Mouse (Mus musculus) thymus, postnatal 0 days (tissue): ENCODE results near the gene Ccdc28a. TPM values are rescaled to one million over a fixed set of nuclear protein-coding genes. Genes with fewer than 3 reads are reported as not detected.

Experiments
- DNase-seq: peaks from one replicate; pipeline ENCODE4 v3.0.0-alpha.2; 2015; ENCODE audit warnings: low spot score
- polyA plus RNA-seq: library from polyadenylated mRNA; unstranded; fragments of >200 nt; fragmentation: Nextera tagmentation; extraction: Ambion mirVana; gene quantifications from 2 replicates; pipeline ENCODE4 v1.2.1, GENCODE M21; 2015

Ccdc28a gene
- polyA plus RNA-seq, 1 experiment from 2014 or later, result 29.2 TPM

DNA sequence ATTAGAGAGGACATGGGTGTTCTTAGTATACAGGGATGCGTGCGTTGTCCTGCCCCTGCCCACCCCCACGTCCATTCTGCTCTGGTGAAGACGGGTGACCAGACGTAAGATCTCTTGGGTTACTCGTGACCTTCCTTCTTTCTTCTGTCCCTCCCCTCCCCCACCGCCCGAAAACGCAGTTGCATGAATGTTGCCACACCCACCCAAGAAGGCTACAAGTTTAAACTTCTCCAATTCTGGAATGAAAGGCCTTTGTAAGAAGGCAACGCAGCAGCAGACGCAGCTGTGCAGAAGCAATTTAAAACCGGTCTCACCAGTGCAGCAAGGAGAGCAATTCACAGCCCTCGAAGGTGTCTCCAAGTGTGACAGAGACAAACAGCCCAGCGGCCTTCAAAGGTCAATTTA, 40.1 kb downstream of the Ccdc28a start:
- no peak for DNase-seq

- no peak for DNase-seq
Measured at GRCm38 (mm10) chr10:18194156-18194555, 40.6 kb downstream of the Ccdc28a start.

DNA sequence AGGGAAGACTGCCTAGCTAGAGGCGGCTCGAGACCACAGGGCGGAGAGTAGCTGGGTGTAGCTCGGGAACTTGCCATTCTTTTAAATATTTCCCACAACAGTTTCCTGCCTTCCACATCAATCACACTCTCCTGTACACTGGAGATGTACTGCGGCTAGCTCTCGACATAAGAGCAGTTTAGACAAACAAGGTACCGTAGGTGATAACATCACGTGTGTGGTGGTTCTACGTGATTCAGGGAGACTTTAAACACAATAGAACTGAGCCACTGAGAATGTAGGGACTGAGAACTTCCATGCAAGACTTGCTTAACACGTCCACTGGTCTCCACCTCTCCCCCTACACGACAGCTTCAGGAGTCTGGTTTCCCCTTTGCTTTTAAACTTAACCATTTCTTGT, 41.6 kb downstream of the Ccdc28a start:
- peak; percentile 18 for DNase-seq

GRCm38 (mm10) chr10:18191706-18192105, 43.1 kb downstream of the Ccdc28a start:
- peak; percentile 16 for DNase-seq

GRCm38 (mm10) chr10:18189498-18189897, 45.3 kb downstream of the Ccdc28a start:
- no peak for DNase-seq

DNA sequence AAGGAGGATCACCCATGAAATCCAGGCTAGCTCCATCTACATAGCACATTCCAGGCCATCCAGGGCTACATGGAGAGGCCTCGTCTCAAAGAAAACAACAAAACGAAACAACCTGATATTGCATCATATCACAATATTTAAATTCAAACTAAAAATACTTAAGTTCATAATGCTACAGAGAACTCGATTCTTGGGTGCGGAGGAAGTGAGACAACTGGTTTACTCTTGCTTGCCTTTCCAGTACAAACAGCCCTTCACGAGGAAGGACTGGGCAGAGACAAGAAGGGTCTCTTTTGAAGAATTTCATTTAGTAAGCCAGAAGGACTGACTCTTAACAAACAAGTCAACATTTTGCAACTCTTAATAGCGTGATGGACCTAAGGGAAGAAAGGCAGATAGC, 46.2 kb downstream of the Ccdc28a start:
- DNase-seq, result no peak

DNA sequence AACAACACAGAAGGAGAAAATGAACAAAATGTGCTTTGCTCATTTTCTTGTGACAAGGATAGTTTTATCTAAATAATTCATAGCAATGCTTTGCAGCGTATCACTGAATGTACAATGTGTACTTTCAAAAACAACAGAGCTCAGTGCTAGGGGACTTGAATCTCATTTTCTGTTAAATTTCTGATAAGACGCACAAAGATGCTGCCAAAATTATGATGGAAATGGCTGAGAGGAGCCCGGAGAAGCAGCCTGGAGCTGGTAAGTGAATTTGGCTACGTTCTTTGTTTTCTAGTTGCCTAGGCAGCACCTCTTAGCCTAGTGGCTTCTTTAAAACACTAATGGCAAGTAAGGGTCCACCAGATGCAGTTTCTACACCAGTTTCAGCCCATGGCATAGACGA, 52.6 kb downstream of the Ccdc28a start:
- no peak for DNase-seq

- DNase-seq, result no peak
Measured at GRCm38 (mm10) chr10:18177304-18177703, 57.5 kb downstream of the Ccdc28a start.

DNA sequence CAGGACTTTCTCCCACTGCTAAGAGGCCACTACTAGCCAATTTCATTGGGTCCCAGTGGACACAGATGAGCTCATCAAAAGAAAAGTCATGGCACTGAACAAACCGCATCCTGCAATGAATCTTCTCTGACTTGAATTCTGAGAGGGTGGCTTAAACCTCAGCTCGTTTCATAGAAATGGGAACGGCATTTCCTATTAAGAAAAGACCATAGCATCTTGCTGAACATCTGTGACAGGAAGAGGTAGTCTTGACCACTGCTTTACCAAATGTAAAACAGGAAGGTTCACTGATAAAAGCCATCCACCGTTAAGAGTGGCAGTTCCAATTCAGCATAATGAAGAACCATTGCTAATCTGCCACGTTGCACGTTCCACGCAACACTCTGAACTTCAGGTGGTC, 58.1 kb downstream of the Ccdc28a start:
- no peak for DNase-seq

GRCm38 (mm10) chr10:18175087-18175486, 59.7 kb downstream of the Ccdc28a start:
- no peak for DNase-seq

Other genes starting within 250 kb of the Ccdc28a start
- 322 and 349 TPM in 2 replicates for gene Abracl, start 211.7 kb downstream of the Ccdc28a start, polyA plus RNA-seq
- 20.2 and 24.0 TPM in 2 replicates for gene Reps1, start 179.1 kb downstream of the Ccdc28a start, polyA plus RNA-seq
- gene Ect2l, start 24.1 kb downstream of the Ccdc28a start, polyA plus RNA-seq, result 1.2 and 1.5 TPM in 2 replicates
- 5.4 and 6.8 TPM in 2 replicates for gene Nhsl1, start 84.0 kb upstream of the Ccdc28a start, polyA plus RNA-seq